Mouse (Mus musculus) thymus, postnatal 10 days (tissue): ENCODE data around the gene Itgb1bp1.

Source experiments
- DNase-seq, 2 experiments: peaks; one replicate each; pipeline ENCODE4 v3.0.0; 2021; ENCODE audit warnings: low spot score in 2 of 2

Gene Itgb1bp1

GRCm38 (mm10) chr12:21201485-21202269 lies 84.4 kb downstream of the Itgb1bp1 start:
- no peak for DNase-seq

- no peak for DNase-seq
Observed at GRCm38 (mm10) chr12:21200613-21201012, 85.5 kb downstream of the Itgb1bp1 start.

GRCm38 (mm10) chr12:21196420-21196819 lies 89.7 kb downstream of the Itgb1bp1 start:
- DNase-seq, result no peak

- DNase-seq, result no peak
Observed at GRCm38 (mm10) chr12:21195497-21195896, 90.6 kb downstream of the Itgb1bp1 start.

GRCm38 (mm10) chr12:21191546-21191945 lies 94.5 kb downstream of the Itgb1bp1 start:
- no peak for DNase-seq
